Mouse (Mus musculus) stomach, postnatal 0 days (tissue): ENCODE results near the gene 3425401B19Rik. TPM values are rescaled to one million over a fixed set of nuclear protein-coding genes. Genes with fewer than 3 reads are reported as not detected.

Source experiments
- ATAC-seq: fragments of 200-750 bp; cut with Nextera tagmentation; 2 replicates; pipeline ENCODE4 v1.8.0; 2017; ENCODE audit not compliant: low FRiP score, low TSS enrichment
- DNase-seq: peaks from one replicate; pipeline ENCODE4 v3.0.0-alpha.2; 2016; ENCODE audit warnings: low spot score
- H3K27ac ChIP-seq: fragments of 300-500 bp; sonication (generic); replicated peaks from 2 replicates; pipeline ENCODE4 v1.5.1; 2014; ENCODE audit warnings: mild to moderate bottlenecking, control low read depth
- H3K27me3 ChIP-seq: fragments of 300-500 bp; sonication (generic); 2 replicates; pipeline ENCODE4 v1.6.1; 2014; ENCODE audit warnings: low read length; ENCODE audit not compliant: control insufficient read depth, insufficient read depth
- H3K36me3 ChIP-seq: fragments of 300-500 bp; sonication (generic); 2 replicates; pipeline ENCODE4 v1.6.1; 2014; ENCODE audit warnings: low read length, mixed read lengths; ENCODE audit not compliant: control insufficient read depth, insufficient read depth
- H3K4me1 ChIP-seq: fragments of 300-500 bp; sonication (generic); replicated peaks from 2 replicates; pipeline ENCODE4 v1.6.1; 2014; ENCODE audit warnings: antibody characterized with exemption; ENCODE audit not compliant: control insufficient read depth, insufficient read depth
- H3K4me2 ChIP-seq: fragments of 300-500 bp; sonication (generic); replicated peaks from 2 replicates; pipeline ENCODE4 v1.6.1; 2014; ENCODE audit warnings: low read depth, mild to moderate bottlenecking, control low read depth, moderate library complexity
- H3K4me3 ChIP-seq: fragments of 300-500 bp; sonication (generic); 2 replicates; pipeline ENCODE4 v1.5.1; 2014; ENCODE audit warnings: low read depth, low read length, control low read depth
- H3K9ac ChIP-seq: fragments of 300-500 bp; sonication (generic); 2 replicates; pipeline ENCODE4 v1.6.1; 2014; ENCODE audit warnings: mild to moderate bottlenecking, low read length, control low read depth, mixed read lengths
- H3K9me3 ChIP-seq: fragments of 300-500 bp; sonication (generic); 2 replicates; pipeline ENCODE4 v1.6.1; 2016; ENCODE audit warnings: low read length; ENCODE audit not compliant: control insufficient read depth
- CTCF ChIP-seq: IDR thresholded peaks from 2 replicates; pipeline ENCODE4 v1.5.1; 2016; ENCODE audit warnings: antibody characterized with exemption, low read depth, mild to moderate bottlenecking, moderate library complexity
- EP300 ChIP-seq: optimal IDR thresholded peaks from 2 replicates; pipeline ENCODE3; 2016; ENCODE audit warnings: antibody characterized with exemption
- WGBS: fragments of 180-500 bp; shearing (Covaris S2); extraction: QIAGEN DNeasy Blood & Tissue Kit; methylation state at CpG from one replicate; pipeline ENCODE4 v1.1.7; 2014; 5-methylcytosine and 5-hydroxymethylcytosine counted together
- polyA plus RNA-seq: library from polyadenylated mRNA; unstranded; fragments of >200 nt; fragmentation: Nextera tagmentation; extraction: Ambion mirVana; gene quantifications from 2 replicates; pipeline ENCODE4 v1.2.1, GENCODE M21; 2015

The 3425401B19Rik gene
- polyA plus RNA-seq, 1 experiment from 2014 or later, result 0.02 TPM

DNA sequence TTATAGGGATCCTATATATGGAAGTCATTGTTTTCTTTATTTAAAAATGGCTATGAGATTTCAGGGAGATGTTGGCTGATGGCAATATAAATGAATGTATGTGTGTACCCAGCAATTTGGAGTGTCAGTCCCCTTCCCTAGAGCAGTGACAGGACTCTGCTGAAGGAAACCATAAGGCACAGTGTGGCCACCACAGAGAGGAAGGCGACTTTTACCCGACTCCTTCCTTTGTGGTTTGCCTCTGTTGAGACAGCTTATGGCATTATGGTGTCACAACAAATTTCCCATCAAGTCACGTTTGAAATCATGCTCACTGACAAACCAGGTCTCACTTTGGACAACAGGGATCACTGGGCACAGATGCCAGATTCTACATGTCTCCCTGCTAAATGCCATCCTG, 60.8 kb downstream of the 3425401B19Rik start:
- no peak overlapping the region for H3K27ac ChIP-seq
- DNase-seq (no peak), ATAC-seq (no peak)
- no peak overlapping the region for H3K4me3 ChIP-seq
- no peaks in the 10 kb centered on the region for H3K36me3 ChIP-seq
- no peaks in the 10 kb centered on the region for H3K9me3 ChIP-seq
- H3K4me1 ChIP-seq, result no peaks in the 10 kb centered on the region
- no peak for TF ChIP-seq CTCF
- no peak for TF ChIP-seq EP300
- no peak overlapping the region for H3K4me2 ChIP-seq
- WGBS, result 77% methylated on average over 3 of the region's 3 CpGs
- H3K27me3 ChIP-seq, result no peaks in the 10 kb centered on the region
- H3K9ac ChIP-seq, result no peak overlapping the region

DNA sequence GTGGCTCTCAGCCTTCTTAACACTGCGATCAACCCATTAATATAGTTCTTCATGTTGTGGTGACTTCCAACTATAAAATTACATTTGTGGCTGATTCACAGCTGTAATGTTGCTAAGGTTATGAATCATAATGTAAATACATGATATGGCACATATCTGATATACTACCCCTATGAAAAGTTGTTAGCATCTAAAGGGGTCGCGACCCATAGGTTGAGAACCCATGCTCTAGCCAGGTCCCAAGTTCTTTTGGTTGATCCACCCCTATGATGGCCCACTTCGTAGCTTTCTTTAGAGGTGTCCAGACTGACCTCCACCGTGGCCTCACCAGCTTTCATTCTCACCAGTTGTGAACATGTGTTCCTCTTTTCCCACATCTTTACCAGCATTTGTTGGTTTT, 67.8 kb downstream of the 3425401B19Rik start:
- H3K4me3 ChIP-seq, result no peak overlapping the region
- no peak overlapping the region for H3K4me2 ChIP-seq
- DNase-seq (no peak), ATAC-seq (no peak)
- H3K36me3 ChIP-seq, result no peaks in the 10 kb centered on the region
- no peaks in the 10 kb centered on the region for H3K9me3 ChIP-seq
- H3K27ac ChIP-seq, result no peak overlapping the region
- TF ChIP-seq CTCF (no peak), EP300 (no peak)
- H3K9ac ChIP-seq, result no peak overlapping the region
- no peaks in the 10 kb centered on the region for H3K4me1 ChIP-seq
- H3K27me3 ChIP-seq, result no peaks in the 10 kb centered on the region
- 87% methylated on average over 5 of the region's 5 CpGs for WGBS

DNA sequence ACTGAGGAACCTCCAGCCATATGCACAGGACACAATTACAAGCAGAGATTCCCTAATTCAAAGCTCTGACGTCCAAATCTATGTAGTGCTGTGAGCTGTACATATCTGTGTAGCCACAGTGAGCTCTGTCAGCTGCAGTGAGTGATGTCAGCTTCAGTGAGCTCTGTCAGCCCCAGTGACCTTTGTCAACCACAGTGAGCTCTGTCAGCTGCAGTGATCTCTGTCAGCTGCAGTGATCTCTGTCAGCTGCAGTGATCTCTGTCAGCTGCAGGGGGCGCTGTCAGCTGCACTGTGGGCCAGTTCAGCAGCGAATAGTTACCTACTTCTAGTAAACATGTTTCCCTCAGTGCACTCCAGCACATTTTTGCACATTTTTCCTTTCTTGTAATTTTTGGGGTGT, 75.7 kb downstream of the 3425401B19Rik start:
- H3K27me3 ChIP-seq, result no peaks in the 10 kb centered on the region
- H3K36me3 ChIP-seq, result no peaks in the 10 kb centered on the region
- DNase-seq (no peak), ATAC-seq (no peak)
- H3K27ac ChIP-seq, result no peak overlapping the region
- no peaks in the 10 kb centered on the region for H3K4me1 ChIP-seq
- H3K9ac ChIP-seq, result no peak overlapping the region
- TF ChIP-seq EP300 (no peak), CTCF (peak; percentile 80)
- 10% methylated on average over 3 of the region's 3 CpGs for WGBS
- H3K4me3 ChIP-seq, result no peak overlapping the region
- H3K9me3 ChIP-seq, result no peaks in the 10 kb centered on the region
- H3K4me2 ChIP-seq, result no peak overlapping the region

Other genes starting within 250 kb of the 3425401B19Rik start
- 3.8 and 3.9 TPM in 2 replicates for gene Slc18a3, start 220.4 kb downstream of the 3425401B19Rik start, polyA plus RNA-seq
- 0.17 and 0.30 TPM in 2 replicates for gene Chat, start 219.3 kb downstream of the 3425401B19Rik start, polyA plus RNA-seq
- 8.4 and 9.0 TPM in 2 replicates for gene Ercc6, start 171.8 kb downstream of the 3425401B19Rik start, polyA plus RNA-seq
- 0.10 and 0.11 TPM in 2 replicates for gene Prrxl1, start 85.9 kb downstream of the 3425401B19Rik start, polyA plus RNA-seq
- 0.55 and 0.75 TPM in 2 replicates for gene Tmem273, start 100.7 kb upstream of the 3425401B19Rik start, polyA plus RNA-seq
- gene Fam170b, start 148.7 kb upstream of the 3425401B19Rik start, polyA plus RNA-seq, result not detected in 2 replicates
- gene Vstm4, start 171.5 kb upstream of the 3425401B19Rik start, polyA plus RNA-seq, result 17.2 and 19.0 TPM in 2 replicates